Comparison of ENCODE assay signal across 24 mouse cellular contexts in genomic region chr13:36263240-36264095, GRCm38 (mm10).
DNase-seq lines count a peak whose midpoint lies in the region; ATAC-seq and TF ChIP-seq lines count a peak whose summit lies in the region.
"Had no signal": no experiment of that assay in that cellular context is flagged by ENCODE, and none has a peak within 500 bp of the region (broad histone marks: within the 10 kb centered on the region; RNA-seq: fewer than 3 reads in every experiment).

No protein-coding gene starts in this region.

- no peak overlapping the region for H3K4me3 ChIP-seq in forebrain, embryonic 16.5 days (replicated peaks; ENCODE audit: low read length)
- H3K4me3 ChIP-seq in forebrain, embryonic 11.5 days (ENCODE audit: low read depth, low read length) = no peak overlapping the region
- no peak overlapping the region for H3K4me3 ChIP-seq in ES-E14 (ENCODE audit: insufficient read depth in 1 of 2, low read depth in 1 of 2, low read length in 2 of 2, poor library complexity in 1 of 2, severe bottlenecking in 1 of 2)
- H3K4me3 ChIP-seq in midbrain, embryonic 16.5 days (ENCODE audit: low read depth, low read length) = no peak overlapping the region
- no peak overlapping the region for H3K4me3 ChIP-seq in hindbrain, postnatal 0 days (ENCODE audit: low read length)
- H3K4me3 ChIP-seq: erythroblast, embryonic 14.5 days; heart, embryonic 13.5 days; kidney, embryonic 15.5 days; limb, embryonic 12.5 days; liver, embryonic 15.5 days; myocyte; neural tube, embryonic 12.5 days had no signal

- no peaks in the 10 kb centered on the region for H3K27me3 ChIP-seq in forebrain, embryonic 16.5 days (replicated peaks; ENCODE audit: control insufficient read depth, insufficient read depth, low read length)
- no peaks in the 10 kb centered on the region for H3K27me3 ChIP-seq in forebrain, embryonic 11.5 days (ENCODE audit: control insufficient read depth, insufficient read depth, low read length)
- H3K27me3 ChIP-seq in midbrain, embryonic 16.5 days (ENCODE audit: control insufficient read depth, insufficient read depth, low read depth, low read length) = no peaks in the 10 kb centered on the region
- H3K27me3 ChIP-seq in hindbrain, postnatal 0 days (ENCODE audit: insufficient read depth, low read length) = no peaks in the 10 kb centered on the region
- H3K27me3 ChIP-seq: heart, embryonic 13.5 days; kidney, embryonic 15.5 days; limb, embryonic 12.5 days; liver, embryonic 15.5 days; neural tube, embryonic 12.5 days had no signal

- peak; percentile 54 for ATAC-seq in forebrain, embryonic 16.5 days
- no peak for ATAC-seq in forebrain, embryonic 11.5 days (replicated peaks; ENCODE audit: low FRiP score)
- ATAC-seq in midbrain, embryonic 16.5 days = peak; percentile 66
- ATAC-seq in hindbrain, postnatal 0 days = no peak
- ATAC-seq: CD4-positive, CD25-positive, alpha-beta regulatory T cell, adult 4 months; inflammation-experienced regulatory T-cells, adult 6 months had no signal

- no peaks in the 10 kb centered on the region for H3K9me3 ChIP-seq in forebrain, embryonic 16.5 days (ENCODE audit: control insufficient read depth, low read length)
- no peaks in the 10 kb centered on the region; the same call in 1 of the 2 replicates for H3K9me3 ChIP-seq in forebrain, embryonic 11.5 days (ENCODE audit: control insufficient read depth, low read length)
- no peaks in the 10 kb centered on the region for H3K9me3 ChIP-seq in ES-E14 (ENCODE audit: control insufficient read depth, insufficient read depth, low read depth, low read length)
- no peaks in the 10 kb centered on the region; the same call in 1 of the 2 replicates for H3K9me3 ChIP-seq in midbrain, embryonic 16.5 days (replicated peaks; ENCODE audit: control insufficient read depth, low read length, poor library complexity, severe bottlenecking)
- no peaks in the 10 kb centered on the region for H3K9me3 ChIP-seq in hindbrain, postnatal 0 days (ENCODE audit: low read length)
- H3K9me3 ChIP-seq: heart, embryonic 13.5 days; liver, embryonic 15.5 days had no signal

- no peak overlapping the region for H3K27ac ChIP-seq in forebrain, embryonic 16.5 days (ENCODE audit: low read length)
- no peak overlapping the region for H3K27ac ChIP-seq in forebrain, embryonic 11.5 days (ENCODE audit: low read depth, low read length)
- H3K27ac ChIP-seq in ES-E14 (ENCODE audit: insufficient read depth, low read depth, low read length, poor library complexity, severe bottlenecking) = no peak overlapping the region
- peak overlapping the region; percentile 17; the same call in 1 of the 2 replicates for H3K27ac ChIP-seq in midbrain, embryonic 16.5 days (ENCODE audit: low read length)
- H3K27ac ChIP-seq in hindbrain, postnatal 0 days = no peak overlapping the region
- H3K27ac ChIP-seq: heart, embryonic 13.5 days; hindbrain, embryonic 14.5 days; kidney, embryonic 15.5 days; limb, embryonic 12.5 days; liver, embryonic 15.5 days; neural tube, embryonic 12.5 days had no signal

- no peak for TF ChIP-seq POLR2A in brain, embryonic 14.5 days (IDR thresholded peaks at IDR 0.05; ENCODE audit: borderline replicate concordance, extremely low read depth, insufficient read depth, insufficient read length, poor library complexity, severe bottlenecking)

- no peak for DNase-seq in forebrain, embryonic 11.5 days (ENCODE audit: low spot score)
- peak; percentile 37 for DNase-seq in ES-E14 (ENCODE audit: low read depth, low spot score)
- peak; percentile 62 for DNase-seq in brain, embryonic 14.5 days (ENCODE audit: low read depth)
- DNase-seq in left cerebral cortex, postnatal 10 days (ENCODE audit: extremely low spot score in 1 of 2, low spot score in 2 of 2) = no peak
- no peak for DNase-seq in hindbrain, postnatal 0 days (ENCODE audit: low spot score)
- DNase-seq: adrenal gland, postnatal 10 days; gastrocnemius, postnatal 36 days; heart, postnatal 10 days; kidney, adult 18-20 months; spleen, adult 18-20 months; thymus, postnatal 14 days had no signal

- H3K36me3 ChIP-seq in forebrain, embryonic 16.5 days (ENCODE audit: control insufficient read depth, insufficient read depth) = no peaks in the 10 kb centered on the region
- H3K36me3 ChIP-seq in forebrain, embryonic 11.5 days (ENCODE audit: control insufficient read depth, insufficient read depth, low read length) = no peaks in the 10 kb centered on the region; the same call in 1 of the 2 replicates
- H3K36me3 ChIP-seq in ES-E14 (ENCODE audit: control insufficient read depth, insufficient read depth, low read length, poor library complexity, severe bottlenecking) = no peaks in the 10 kb centered on the region
- H3K36me3 ChIP-seq in midbrain, embryonic 16.5 days (ENCODE audit: control insufficient read depth, insufficient read depth, low read length) = no peaks in the 10 kb centered on the region
- no peaks in the 10 kb centered on the region for H3K36me3 ChIP-seq in hindbrain, postnatal 0 days (ENCODE audit: insufficient read depth, low read length)
- H3K36me3 ChIP-seq: liver, embryonic 15.5 days; neural tube, embryonic 12.5 days had no signal

- H3K4me1 ChIP-seq in forebrain, embryonic 16.5 days (replicated peaks; ENCODE audit: control insufficient read depth, insufficient read depth, low read length) = peaks cover 19% of the 10 kb centered on the region
- no peaks in the 10 kb centered on the region for H3K4me1 ChIP-seq in forebrain, embryonic 11.5 days (replicated peaks; ENCODE audit: control insufficient read depth, insufficient read depth, low read length)
- peaks cover 0 to 4% of the 10 kb centered on the region in 2 experiments; a peak in 2 of 4 replicates for H3K4me1 ChIP-seq in ES-E14 (ENCODE audit: control insufficient read depth in 2 of 2, insufficient read depth in 2 of 2, low read length in 2 of 2, poor library complexity in 1 of 2)
- H3K4me1 ChIP-seq in midbrain, embryonic 16.5 days (ENCODE audit: control insufficient read depth, insufficient read depth, low read length) = peaks cover 10% of the 10 kb centered on the region
- H3K4me1 ChIP-seq in hindbrain, postnatal 0 days (ENCODE audit: insufficient read depth, low read length) = no peaks in the 10 kb centered on the region
- H3K4me1 ChIP-seq: kidney, embryonic 15.5 days; limb, embryonic 12.5 days had no signal

- H3K9ac ChIP-seq in forebrain, embryonic 16.5 days (replicated peaks; ENCODE audit: low read depth, low read length) = no peak overlapping the region
- no peak overlapping the region for H3K9ac ChIP-seq in forebrain, embryonic 11.5 days (ENCODE audit: low read length)
- H3K9ac ChIP-seq in ES-E14 (ENCODE audit: insufficient read depth, low read depth, low read length, poor library complexity, severe bottlenecking) = no peak overlapping the region
- no peak overlapping the region for H3K9ac ChIP-seq in midbrain, embryonic 16.5 days (ENCODE audit: low read depth, low read length)
- H3K9ac ChIP-seq in hindbrain, postnatal 0 days (replicated peaks; ENCODE audit: low read length) = no peak overlapping the region
- H3K9ac ChIP-seq: heart, embryonic 13.5 days; hindbrain, embryonic 14.5 days; kidney, embryonic 15.5 days; limb, embryonic 12.5 days; liver, embryonic 15.5 days; lung, embryonic 14.5 days; neural tube, embryonic 12.5 days had no signal

- intact Hi-C loops in left cerebral cortex, postnatal 10 days (cut with DNase I) = loop anchor here (10.0 kb wide), 1 partner anchor 249 kb away; no protein-coding TSS in a partner anchor

- TF ChIP-seq CTCF in brain, embryonic 14.5 days (IDR thresholded peaks at IDR 0.05; ENCODE audit: borderline replicate concordance, extremely low read depth, insufficient read depth, insufficient read length) = no peak
- no peak for TF ChIP-seq CTCF in hindbrain, postnatal 0 days (IDR thresholded peaks at IDR 0.05; ENCODE audit: low read depth)

- WGBS in forebrain, embryonic 16.5 days = 25% methylated on average over 5 of the region's 5 CpGs
- WGBS in forebrain, embryonic 11.5 days = 61% methylated on average over 5 of the region's 5 CpGs
- WGBS in midbrain, embryonic 16.5 days = 19% methylated on average over 5 of the region's 5 CpGs
- WGBS in hindbrain, postnatal 0 days = 29% methylated on average over 5 of the region's 5 CpGs

- in situ Hi-C loops in ES-E14 (cut with MboI; ENCODE audit: low sequenced_read_pairs in 2 of 2, unreplicated experiment in 2 of 2) = no loop called here

- no peak overlapping the region for H3K4me2 ChIP-seq in forebrain, embryonic 16.5 days (ENCODE audit: low read length)
- H3K4me2 ChIP-seq in forebrain, embryonic 11.5 days (ENCODE audit: low read depth, low read length, severe bottlenecking) = no peak overlapping the region
- no peak overlapping the region for H3K4me2 ChIP-seq in midbrain, embryonic 16.5 days (ENCODE audit: low read length)
- no peak overlapping the region for H3K4me2 ChIP-seq in hindbrain, postnatal 0 days (ENCODE audit: low read depth, low read length)
- H3K4me2 ChIP-seq: heart, embryonic 13.5 days; hindbrain, embryonic 14.5 days; kidney, embryonic 15.5 days; limb, embryonic 12.5 days; liver, embryonic 15.5 days; lung, embryonic 14.5 days; neural tube, embryonic 12.5 days had no signal

TF ChIP-seq in ES-E14, 5 proteins besides CTCF, POLR2A, EP300 and RAD21:
- no peak for TF ChIP-seq HCFC1 (IDR thresholded peaks at IDR 0.05; ENCODE audit: borderline replicate concordance, insufficient read depth, low read length)
- TF ChIP-seq CHD2 (IDR thresholded peaks at IDR 0.05; ENCODE audit: low read depth, low read length) = no peak
- TF ChIP-seq ZNF384 (IDR thresholded peaks at IDR 0.05; ENCODE audit: low read depth, low read length) = no peak
- TF ChIP-seq ZC3H11A (IDR thresholded peaks at IDR 0.05; ENCODE audit: borderline replicate concordance, low read depth, low read length) = no peak

Comparison
In these comparisons a context has a peak if more than half of its experiments do, and no peak if none do; other contexts are left out.
1. ATAC-seq: peak in forebrain, embryonic 16.5 days (single experiment) and midbrain, embryonic 16.5 days (single experiment); none in forebrain, embryonic 11.5 days (single experiment) and hindbrain, postnatal 0 days (single experiment).
2. DNase-seq: peak in ES-E14 (single experiment) and brain, embryonic 14.5 days (single experiment); none in forebrain, embryonic 11.5 days (single experiment), left cerebral cortex, postnatal 10 days (0 of 2) and hindbrain, postnatal 0 days (single experiment).